Mouse (Mus musculus): ENCODE data around the gene AU021092.

Gene AU021092

GRCm38 (mm10) chr16:5214126-5214525 is 8.0 kb downstream of the AU021092 start:
- peak in 1 of 2 experiments; percentile 24 for DNase-seq (ENCODE audit: low spot score in 2 of 2)

- DNase-seq (ENCODE audit: low spot score in 2 of 2) = peak in 1 of 2 experiments; percentile 35
These were observed 9.9 kb downstream of the AU021092 start for GRCm38 (mm10) chr16:5212150-5212549.

- no peak for DNase-seq (ENCODE audit: low spot score in 2 of 2)
These were observed 11.7 kb downstream of the AU021092 start for GRCm38 (mm10) chr16:5210365-5210764.

- DNase-seq (ENCODE audit: low spot score in 2 of 2) = no peak
These were observed 16.0 kb downstream of the AU021092 start for GRCm38 (mm10) chr16:5206051-5206450.

DNA sequence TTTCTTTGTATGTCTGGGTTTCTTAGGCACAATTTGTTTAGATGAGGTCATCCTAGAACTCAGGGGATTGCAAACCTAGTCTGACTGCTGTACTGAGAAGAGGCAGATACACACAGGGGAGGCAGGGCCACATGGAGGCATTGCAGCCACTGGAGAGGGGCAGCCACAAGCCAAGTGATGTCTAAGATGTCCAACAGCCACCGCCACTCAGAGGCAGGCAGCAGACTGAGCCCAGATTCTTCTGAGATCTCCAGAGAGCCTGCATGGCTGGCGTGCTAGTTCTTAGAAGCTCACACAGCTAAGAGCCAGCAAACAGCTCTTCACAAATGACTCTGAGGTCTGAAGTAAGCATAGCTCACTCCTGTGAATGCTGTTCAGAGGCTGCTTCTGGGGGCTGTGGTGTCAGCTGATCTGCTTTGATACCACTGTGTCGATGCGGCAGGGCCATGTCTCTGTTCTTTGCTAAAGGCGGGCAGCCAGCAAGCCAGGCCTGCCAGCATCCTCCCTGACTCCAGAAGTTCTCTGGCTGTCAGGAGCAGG is 16.6 kb downstream of the AU021092 start:
- DNase-seq (ENCODE audit: low spot score in 2 of 2) = no peak

DNA sequence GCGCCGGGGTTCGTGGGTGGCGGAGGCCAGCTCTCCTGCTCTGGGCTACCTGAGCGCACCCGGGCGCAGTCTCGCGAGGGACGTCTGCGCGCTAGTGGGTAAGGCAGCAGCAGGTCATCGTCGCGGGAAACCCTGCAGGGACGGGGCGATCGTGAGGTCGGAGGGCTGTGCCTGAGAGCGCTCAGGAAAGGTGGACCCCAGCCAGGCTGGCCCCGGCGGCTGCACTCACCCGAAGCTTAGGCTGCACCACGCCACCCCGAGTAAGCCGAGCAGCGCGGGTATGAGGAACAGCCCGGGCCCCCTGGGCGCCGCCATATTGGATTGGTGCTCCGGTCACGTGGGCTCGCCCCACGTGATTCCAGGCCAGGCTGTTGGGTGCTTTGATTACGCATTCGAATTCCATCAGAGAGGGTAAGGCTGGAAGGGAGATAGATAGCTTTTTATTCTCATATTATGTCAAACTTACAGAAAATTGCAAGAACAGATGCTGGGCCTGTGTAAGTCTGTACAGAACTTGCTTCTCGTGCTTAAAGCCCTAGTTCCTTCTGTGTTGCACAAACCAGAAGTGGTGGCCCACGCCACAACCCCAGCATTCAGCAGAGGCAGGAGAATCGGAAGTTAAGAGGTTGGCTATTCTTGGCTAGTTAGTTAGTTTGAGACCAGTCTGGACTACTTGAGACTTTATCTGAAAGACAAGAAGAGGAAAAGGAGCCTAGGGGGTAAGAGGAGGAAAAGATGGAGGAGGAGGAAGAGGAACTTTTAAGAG is 18.2 kb downstream of the AU021092 start, which contains the start of gene Nagpa:
Gene Nagpa (minus strand): TSS at position 345 of the 766 bp plus-strand sequence.
- peak; percentile 37 to 80 for DNase-seq (ENCODE audit: low spot score in 2 of 2)

DNA sequence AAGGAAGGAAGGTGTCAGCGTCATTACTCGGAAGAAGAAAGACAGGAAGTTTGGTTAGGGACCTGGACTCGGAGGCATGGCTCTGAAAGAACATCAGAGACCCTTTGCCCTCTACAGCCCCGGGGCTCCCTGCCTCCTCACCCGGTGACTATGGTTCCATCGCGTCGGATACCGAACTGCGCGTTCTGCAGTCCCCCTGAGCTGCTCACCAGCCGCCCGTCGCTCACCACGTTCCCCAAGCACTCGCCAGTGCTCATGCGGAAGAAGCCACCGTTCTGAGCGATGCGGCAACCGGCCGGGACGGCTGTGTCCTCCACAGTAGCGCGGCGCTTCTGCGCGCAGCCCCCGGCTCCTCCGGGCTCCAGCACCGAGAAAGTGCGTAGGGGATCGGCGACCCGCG is 18.9 kb downstream of the AU021092 start:
- no peak for DNase-seq (ENCODE audit: low spot score in 2 of 2)

DNA sequence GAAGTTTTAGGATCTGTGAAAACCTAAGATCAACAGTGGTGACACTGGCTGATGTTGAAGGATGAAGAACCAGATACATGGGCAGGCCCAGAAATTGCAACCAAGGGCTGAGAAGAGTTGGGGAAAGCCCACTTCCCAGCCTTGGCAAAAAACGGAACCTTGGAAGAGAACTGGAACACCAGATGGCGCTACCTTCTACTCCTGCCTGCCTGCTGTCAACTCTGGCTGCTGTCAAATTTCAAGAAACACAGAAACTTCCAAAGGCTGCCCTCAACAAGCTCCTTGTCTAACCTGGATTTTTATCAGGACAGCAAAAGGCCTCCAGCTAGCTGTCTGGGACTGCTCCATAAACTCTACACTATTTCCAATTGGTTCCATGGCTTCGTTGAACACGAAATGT is 19.4 kb downstream of the AU021092 start:
- peak in 1 of 2 experiments; percentile 58 for DNase-seq (ENCODE audit: low spot score in 2 of 2)

DNA sequence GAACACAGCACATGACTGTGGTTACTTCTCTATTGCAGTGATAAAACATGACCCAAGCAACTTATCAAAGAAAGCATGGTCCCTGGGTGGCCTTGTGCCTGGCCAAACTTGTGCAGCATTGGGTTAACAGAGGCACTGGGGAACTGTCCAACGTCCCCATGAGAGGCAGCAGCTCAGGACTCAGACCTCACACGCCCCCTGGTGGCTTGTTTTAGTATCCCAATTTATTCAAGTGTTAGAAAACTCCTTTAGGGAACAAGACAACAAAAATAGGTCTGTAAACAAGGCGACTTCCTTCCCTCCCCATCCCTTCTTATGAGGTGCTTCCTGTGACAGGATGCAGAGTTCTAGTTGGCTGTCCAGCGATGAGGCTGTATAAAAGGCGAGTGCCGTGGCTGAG is 27.0 kb downstream of the AU021092 start:
- DNase-seq (ENCODE audit: low spot score in 2 of 2) = peak in 1 of 2 experiments; percentile 66

- peak in 1 of 2 experiments; percentile 62 for DNase-seq (ENCODE audit: low spot score in 2 of 2)
These were observed 35.9 kb downstream of the AU021092 start for GRCm38 (mm10) chr16:5186234-5186633.

DNA sequence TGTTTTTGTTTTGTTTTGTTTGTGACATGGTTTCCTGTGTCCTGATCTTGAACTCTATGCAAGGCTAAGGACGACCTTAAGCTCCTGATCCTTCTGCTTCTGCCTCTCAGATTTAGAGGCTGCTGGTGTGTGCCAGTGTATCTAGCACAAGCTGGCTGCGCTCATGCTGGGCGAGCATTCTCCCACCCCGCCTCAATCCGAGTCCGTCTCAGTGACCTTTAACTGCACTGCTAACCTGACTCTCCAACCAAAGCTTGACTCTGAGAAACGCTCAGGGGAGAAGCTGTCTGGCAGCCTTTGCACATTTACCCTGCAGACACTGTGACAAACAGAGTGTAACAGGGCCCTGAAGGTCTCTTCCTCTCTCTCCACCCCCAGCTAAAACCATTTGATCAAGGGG is 36.4 kb downstream of the AU021092 start:
- no peak for DNase-seq (ENCODE audit: low spot score in 2 of 2)

DNA sequence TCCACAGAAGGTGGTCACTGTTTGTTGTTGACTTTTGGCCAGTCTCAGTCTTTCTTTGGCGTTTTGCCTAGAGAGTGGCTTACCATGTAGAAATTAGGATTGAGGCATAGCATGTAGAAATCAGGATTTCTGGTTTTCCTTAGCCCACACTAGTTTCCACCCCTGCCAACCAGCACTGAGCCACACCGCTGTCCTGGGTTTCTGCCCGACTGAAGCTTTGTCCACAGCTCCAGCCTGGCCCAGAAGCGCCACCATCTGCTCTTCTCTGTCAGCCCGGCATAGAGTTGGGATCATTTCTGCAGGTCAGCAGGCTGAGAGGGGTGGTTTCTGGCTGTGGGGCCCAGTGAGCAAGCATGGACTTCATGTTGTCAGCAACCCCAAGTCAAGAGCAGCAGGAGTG is 37.1 kb downstream of the AU021092 start:
- no peak for DNase-seq (ENCODE audit: low spot score in 2 of 2)

- DNase-seq (ENCODE audit: low spot score in 2 of 2) = no peak
These were observed 38.0 kb downstream of the AU021092 start for GRCm38 (mm10) chr16:5184101-5184500.

GRCm38 (mm10) chr16:5183310-5183975 is 38.7 kb downstream of the AU021092 start:
- no peak for DNase-seq (ENCODE audit: low spot score in 2 of 2)

- no peak for DNase-seq (ENCODE audit: low spot score in 2 of 2)
These were observed 49.5 kb downstream of the AU021092 start for GRCm38 (mm10) chr16:5172636-5173035.

DNA sequence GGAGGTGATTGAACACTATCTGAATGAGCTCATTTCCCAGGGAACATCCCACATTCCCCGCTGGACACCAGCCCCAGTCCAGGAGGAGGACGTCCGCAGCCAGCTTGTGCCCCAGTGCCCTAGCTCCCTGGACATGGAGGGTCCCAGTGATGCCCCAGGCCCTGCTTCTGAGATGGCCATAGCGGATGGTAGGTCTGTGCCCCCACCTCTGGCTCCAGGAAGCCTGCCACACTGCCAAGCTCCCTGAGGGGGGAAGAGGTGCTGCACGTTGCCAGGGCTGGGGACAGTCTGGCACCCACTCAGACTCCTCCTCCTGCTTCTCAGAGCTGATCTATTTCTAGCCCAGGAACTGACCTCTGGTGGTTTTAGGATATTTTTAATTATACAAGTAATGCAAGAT is 53.3 kb downstream of the AU021092 start:
- DNase-seq (ENCODE audit: low spot score in 2 of 2) = no peak

GRCm38 (mm10) chr16:5168038-5168437 is 54.1 kb downstream of the AU021092 start:
- DNase-seq (ENCODE audit: low spot score in 2 of 2) = no peak

DNA sequence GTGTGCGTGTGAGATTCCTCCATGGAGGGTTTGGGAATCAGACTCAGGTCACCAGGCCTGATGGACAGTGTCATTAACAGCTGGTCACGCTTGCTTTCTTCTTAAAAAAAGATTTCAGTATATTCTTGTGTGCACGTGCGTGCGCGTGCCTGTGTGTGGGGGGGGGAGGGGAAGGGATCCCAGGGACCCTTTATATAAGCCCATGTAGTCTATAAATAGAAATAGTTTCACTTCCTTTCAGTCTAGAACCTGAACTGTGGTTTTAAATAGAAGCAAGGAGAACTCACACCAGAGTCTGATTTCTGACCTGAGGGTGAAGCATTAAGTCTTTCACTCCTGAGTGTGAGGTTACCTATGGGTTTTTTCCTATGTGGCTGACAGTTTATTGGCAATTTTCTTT is 57.8 kb downstream of the AU021092 start:
- DNase-seq (ENCODE audit: low spot score in 2 of 2) = no peak
